Mouse (Mus musculus) lung, adult 2 months (tissue): ENCODE measurements at regions not wholly inside any gene's neighbourhood (a gene's known extent, or its start where the extent isn't known, plus 50 kb on each side); places are given as distances from the start of the nearest gene placed in this dataset.
"Not testable (repeated sequence)": the region's sequence is repeated elsewhere in the genome, so short reads cannot be mapped to it uniquely, and the experiment has no call there.

Experiments used
- DNase-seq: peaks from one replicate; pipeline ENCODE4 v3.0.0; 2022
- H3K4me1 ChIP-seq: fragments of 200-500 bp; 2 replicates; pipeline ENCODE4 v1.6.1; 2011; ENCODE audit warnings: low read length; ENCODE audit not compliant: control insufficient read depth, insufficient read depth
- H3K4me3 ChIP-seq: fragments of 200-500 bp; replicated peaks from 2 replicates; pipeline ENCODE3; 2011; ENCODE audit warnings: low read depth, mild to moderate bottlenecking, control low read depth, low read length; ENCODE audit errors: extremely low read depth
- CTCF ChIP-seq: fragments of 200-500 bp; IDR thresholded peaks from 2 replicates; pipeline ENCODE4 v1.5.1; 2011; ENCODE audit warnings: mild to moderate bottlenecking, low read length, control low read depth; ENCODE audit not compliant: insufficient read depth
- POLR2A ChIP-seq: fragments of 200-500 bp; IDR thresholded peaks from 2 replicates; pipeline ENCODE4 v1.6.1; 2011; ENCODE audit warnings: low read depth, mild to moderate bottlenecking, control low read depth, low read length, borderline replicate concordance; ENCODE audit errors: extremely low read depth
- WGBS: fragments of 180-500 bp; shearing (Covaris S2); methylation state at CpG from one replicate; pipeline ENCODE4 v1.1.7; 2018; 5-methylcytosine and 5-hydroxymethylcytosine counted together

- 60% methylated on average over 4 of the region's 4 CpGs for WGBS
Observed at GRCm38 (mm10) chr4:71332018-71332417, 425.7 kb downstream of the Gm11232 start.

GRCm38 (mm10) chr4:71316605-71317004 is 441.2 kb downstream of the Gm11232 start:
- TF ChIP-seq CTCF (no peak), POLR2A (no peak)
- Histone ChIP-seq H3K4me3 (no peak overlapping the region), H3K4me1 (no peaks in the 10 kb centered on the region)
- DNase-seq, result no peak

More at GRCm38 (mm10) chr4:71332018-71332417, 425.7 kb downstream of the Gm11232 start:
- Histone ChIP-seq H3K4me3 (no peak overlapping the region), H3K4me1 (no peaks in the 10 kb centered on the region)
- peak; percentile 7 for DNase-seq
- TF ChIP-seq CTCF, result no peak
- TF ChIP-seq POLR2A, result no peak

GRCm38 (mm10) chr4:71307176-71307612 is 450.6 kb downstream of the Gm11232 start:
- no peaks in the 10 kb centered on the region for H3K4me1 ChIP-seq
- no peak for DNase-seq
- TF ChIP-seq CTCF (no peak), POLR2A (no peak)
- no peak overlapping the region for H3K4me3 ChIP-seq
- 43% methylated on average over 6 of the region's 6 CpGs for WGBS

GRCm38 (mm10) chr4:71306690-71307089 is 451.1 kb downstream of the Gm11232 start:
- Histone ChIP-seq H3K4me1 (no peaks in the 10 kb centered on the region), H3K4me3 (no peak overlapping the region)
- WGBS, result 51% methylated on average over 6 of the region's 6 CpGs
- DNase-seq, result no peak
- TF ChIP-seq POLR2A (no peak), CTCF (no peak)

GRCm38 (mm10) chr4:71295716-71296115 is 462.0 kb downstream of the Gm11232 start:
- DNase-seq, H3K4me3 ChIP-seq, H3K4me1 ChIP-seq: not testable (repeated sequence)
- 48% methylated on average over 3 of the region's 3 CpGs for WGBS

GRCm38 (mm10) chr4:71291741-71292149 is 466.0 kb downstream of the Gm11232 start:
- 42% methylated on average over 10 of the region's 10 CpGs for WGBS
- no peak for TF ChIP-seq CTCF
- TF ChIP-seq POLR2A, result no peak
- DNase-seq, result peak; percentile 17

GRCm38 (mm10) chr4:71291111-71291740 is 466.5 kb downstream of the Gm11232 start:
- peak; percentile 19 for DNase-seq
- H3K4me1 ChIP-seq, result not testable (repeated sequence)
- peak overlapping the region; percentile 54 for H3K4me3 ChIP-seq
- WGBS, result 71% methylated on average over 22 of the region's 22 CpGs

More at GRCm38 (mm10) chr4:71291741-71292149, 466.0 kb downstream of the Gm11232 start:
- Histone ChIP-seq H3K4me1 (no peaks in the 10 kb centered on the region), H3K4me3 (peak overlapping the region; percentile 54)

GRCm38 (mm10) chr4:71283147-71283546 is 474.6 kb downstream of the Gm11232 start:
- WGBS, result 67% methylated on average over 1 of the region's 1 CpGs
- Histone ChIP-seq H3K4me1 (no peaks in the 10 kb centered on the region), H3K4me3 (no peak overlapping the region)
- no peak for DNase-seq
- TF ChIP-seq CTCF, result no peak
- TF ChIP-seq POLR2A, result no peak

- no peak overlapping the region for H3K4me3 ChIP-seq
- DNase-seq, result no peak
- 33% methylated on average over 1 of the region's 1 CpGs for WGBS
- TF ChIP-seq CTCF (no peak), POLR2A (no peak)
- H3K4me1 ChIP-seq, result no peaks in the 10 kb centered on the region
Observed at GRCm38 (mm10) chr4:71279710-71280109, 478.1 kb downstream of the Gm11232 start.

- TF ChIP-seq CTCF (no peak), POLR2A (no peak)
- Histone ChIP-seq H3K4me3 (no peak overlapping the region), H3K4me1 (no peaks in the 10 kb centered on the region)
- no peak for DNase-seq
- WGBS, result 40% methylated on average over 2 of the region's 2 CpGs
Observed at GRCm38 (mm10) chr4:71259897-71260296, 497.9 kb downstream of the Gm11232 start.

- no peak for DNase-seq
- Histone ChIP-seq H3K4me1 (no peaks in the 10 kb centered on the region), H3K4me3 (no peak overlapping the region)
- WGBS, result 86% methylated on average over 4 of the region's 4 CpGs
- no peak for TF ChIP-seq POLR2A
- no peak for TF ChIP-seq CTCF
Observed at GRCm38 (mm10) chr4:71230497-71230872, 527.3 kb downstream of the Gm11232 start.
